Mouse (Mus musculus) right cerebral cortex, postnatal 10 days (tissue): ENCODE data around the gene Prr5l.

ENCODE experiments used
- DNase-seq, 2 experiments: peaks; one replicate each; pipeline ENCODE4 v3.0.0; 2021; ENCODE audit warnings: low spot score in 2 of 2

The Prr5l gene

GRCm38 (mm10) chr2:101665058-101665702 lies 217.6 kb downstream of the Prr5l start:
- DNase-seq, result peak; percentile 77 to 82
